Comparison of ENCODE assay signal across 12 mouse cellular contexts in the genomic region with DNA sequence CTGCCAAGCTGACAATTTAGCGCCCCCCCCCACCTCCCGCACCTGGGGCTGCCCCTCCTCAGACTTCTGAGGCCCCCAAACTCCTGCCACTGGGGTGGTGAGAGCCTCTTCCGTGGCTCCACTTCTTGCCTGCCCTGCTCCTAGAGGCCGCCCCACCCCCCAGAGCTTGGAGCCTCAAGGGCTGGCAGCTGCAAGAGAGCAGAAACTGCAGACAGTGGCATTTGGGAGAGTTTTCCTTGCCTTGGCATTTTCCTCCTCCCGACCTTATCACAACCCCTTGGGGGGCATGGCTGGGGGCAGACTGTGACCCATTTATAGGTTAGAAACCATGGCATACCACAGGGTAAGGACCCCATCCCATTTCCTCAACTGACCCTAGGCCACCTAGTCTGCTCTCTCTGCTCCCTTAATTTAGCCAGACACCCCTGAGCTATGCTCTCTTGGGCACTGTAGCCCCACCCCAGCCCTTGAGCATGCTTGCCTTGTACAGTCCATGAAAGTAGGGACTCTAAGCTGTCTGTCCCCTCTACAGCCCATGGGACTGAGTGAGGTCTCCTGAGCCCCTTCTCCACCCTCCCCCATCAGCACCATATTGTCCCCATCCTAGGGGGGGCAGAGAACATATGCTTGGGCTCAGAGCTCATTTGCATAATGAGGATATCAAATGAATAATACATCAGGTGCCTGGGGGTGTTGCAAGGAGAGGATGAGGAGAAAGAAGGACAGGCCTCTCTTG. TPM values are rescaled to one million over a fixed set of nuclear protein-coding genes. Genes with fewer than 3 reads are reported as not detected.
DNase-seq lines count a peak whose midpoint lies in the region; ATAC-seq lines count a peak whose summit lies in the region.
"Had no signal": no experiment of that assay in that cellular context is flagged by ENCODE, and none has a peak within 500 bp of the region (broad histone marks: within the 10 kb centered on the region; RNA-seq: fewer than 3 reads in every experiment).

No protein-coding gene starts in this region.

- H3K27me3 ChIP-seq in heart, embryonic 10.5 days (ENCODE audit: insufficient read depth, poor library complexity, severe bottlenecking), result peaks cover 39% of the 10 kb centered on the region; the same call in 1 of the 2 replicates
- H3K27me3 ChIP-seq in forebrain, embryonic 11.5 days (ENCODE audit: control insufficient read depth, insufficient read depth, low read length), result no peaks in the 10 kb centered on the region
- H3K27me3 ChIP-seq in hindbrain, embryonic 15.5 days, result no peaks in the 10 kb centered on the region

- no peak for DNase-seq in heart, embryonic 10.5 days (ENCODE audit: low spot score)
- DNase-seq in heart, adult 9 months (ENCODE audit: low spot score in 2 of 2), result no peak
- DNase-seq in adrenal gland, postnatal 14 days, result peak; percentile 56
- DNase-seq in forebrain, embryonic 11.5 days (ENCODE audit: low spot score), result no peak
- no peak for DNase-seq in kidney, adult 9 months
- DNase-seq in spleen, postnatal 4 days (ENCODE audit: low spot score in 2 of 2), result no peak
- DNase-seq in T-cell, adult 2 months (ENCODE audit: low spot score), result no peak
- DNase-seq: liver, embryonic 13.5 days; lung, postnatal 10 days had no signal

- no peaks in the 10 kb centered on the region for H3K9me3 ChIP-seq in heart, embryonic 10.5 days
- H3K9me3 ChIP-seq in forebrain, embryonic 11.5 days (ENCODE audit: control insufficient read depth, low read length), result no peaks in the 10 kb centered on the region
- no peaks in the 10 kb centered on the region for H3K9me3 ChIP-seq in hindbrain, embryonic 15.5 days
- H3K9me3 ChIP-seq: liver, embryonic 13.5 days had no signal

- peaks cover 90% of the 10 kb centered on the region for H3K4me1 ChIP-seq in heart, embryonic 10.5 days
- H3K4me1 ChIP-seq in forebrain, embryonic 11.5 days (replicated peaks; ENCODE audit: control insufficient read depth, insufficient read depth, low read length), result peaks cover 15% of the 10 kb centered on the region
- H3K4me1 ChIP-seq in hindbrain, embryonic 15.5 days (replicated peaks), result peaks cover 85% of the 10 kb centered on the region
- H3K4me1 ChIP-seq: liver, embryonic 13.5 days had no signal

- peak overlapping the region; percentile 12; the same call in 1 of the 2 replicates for H3K27ac ChIP-seq in heart, embryonic 10.5 days
- H3K27ac ChIP-seq in forebrain, embryonic 11.5 days (ENCODE audit: low read depth, low read length), result no peak overlapping the region
- H3K27ac ChIP-seq in hindbrain, embryonic 15.5 days (replicated peaks), result 0 out of 2 replicates have a peak overlapping the region, but pooled peaks have one; percentile 25
- H3K27ac ChIP-seq: liver, embryonic 13.5 days had no signal

- WGBS in heart, embryonic 10.5 days, result 52% methylated on average over 5 of the region's 5 CpGs
- WGBS in forebrain, embryonic 11.5 days, result 68% methylated on average over 5 of the region's 5 CpGs
- WGBS in hindbrain, embryonic 15.5 days, result 48% methylated on average over 5 of the region's 5 CpGs

- H3K9ac ChIP-seq in forebrain, embryonic 11.5 days (ENCODE audit: low read length), result no peak overlapping the region
- H3K9ac ChIP-seq in hindbrain, embryonic 15.5 days, result no peak overlapping the region
- H3K9ac ChIP-seq: liver, embryonic 13.5 days had no signal

- H3K4me2 ChIP-seq in forebrain, embryonic 11.5 days (ENCODE audit: low read depth, low read length, severe bottlenecking), result no peak overlapping the region
- H3K4me2 ChIP-seq in hindbrain, embryonic 15.5 days, result no peak overlapping the region
- H3K4me2 ChIP-seq: liver, embryonic 13.5 days had no signal

- ATAC-seq in forebrain, embryonic 11.5 days (replicated peaks; ENCODE audit: low FRiP score), result peak; percentile 38; the same call in 1 of the 2 replicates
- ATAC-seq in hindbrain, embryonic 15.5 days (ENCODE audit: low FRiP score, low read depth), result no peak; the same call in 1 of the 2 replicates
- ATAC-seq: inflammation-experienced regulatory T-cells, adult 6 months had no signal

- peaks cover 3% of the 10 kb centered on the region; the same call in 1 of the 2 replicates for H3K36me3 ChIP-seq in heart, embryonic 10.5 days
- no peaks in the 10 kb centered on the region for H3K36me3 ChIP-seq in forebrain, embryonic 11.5 days (ENCODE audit: control insufficient read depth, insufficient read depth, low read length)
- H3K36me3 ChIP-seq in hindbrain, embryonic 15.5 days, result no peaks in the 10 kb centered on the region
- H3K36me3 ChIP-seq: liver, embryonic 13.5 days had no signal

- no peak overlapping the region for H3K4me3 ChIP-seq in heart, embryonic 10.5 days
- no peak overlapping the region for H3K4me3 ChIP-seq in forebrain, embryonic 11.5 days (ENCODE audit: low read depth, low read length)
- no peak overlapping the region for H3K4me3 ChIP-seq in hindbrain, embryonic 15.5 days
- H3K4me3 ChIP-seq: liver, embryonic 13.5 days had no signal

RNA-seq across cellular contexts. Expression of gene Cacna2d2, which starts 29.2 kb away (rescaled TPM):
- polyA plus RNA-seq in heart, embryonic 10.5 days (2016; fragmentation: Nextera tagmentation; extraction: Ambion mirVana), result 6.8 TPM in 2 replicates
- 5.1 and 6.6 TPM in 2 replicates for total RNA-seq in adrenal gland, postnatal 14 days (2021)
- polyA plus RNA-seq in forebrain, embryonic 11.5 days (2014; fragmentation: Nextera tagmentation; extraction: Ambion mirVana), result 1.8 and 2.8 TPM in 2 replicates
- 7.7 and 10.7 TPM in 2 replicates for polyA plus RNA-seq in hindbrain, embryonic 15.5 days (2015; fragmentation: Nextera tagmentation; extraction: Ambion mirVana)
- total RNA-seq: MEL had no signal
- polyA plus RNA-seq: liver, embryonic 13.5 days had no signal
